Mouse (Mus musculus) CH12F3 (cell line): ENCODE data around the gene Hdac1.

Experiments used
- in situ Hi-C: fragments of 300-500 bp; cut with MboI; formaldehyde crosslinking; loops from 2 replicates; pipeline ENCODE4 v1.14.3; 2020; ENCODE audit warnings: low sequenced_read_pairs

The Hdac1 gene

GRCm38 (mm10) chr4:129479863-129480262, 62.6 kb downstream of the Hdac1 start:
- in situ Hi-C loops = no loop called here

GRCm38 (mm10) chr4:129476047-129476446, 66.5 kb downstream of the Hdac1 start:
- in situ Hi-C loops = no loop called here
